Mouse (Mus musculus): ENCODE results near the gene Cd79a. TPM values are rescaled to one million over a fixed set of nuclear protein-coding genes. Genes with fewer than 3 reads are reported as not detected.
A peak's percentile ranks its signal among the peaks of the same experiment; 100 is the strongest.

Cd79a gene
- polyA plus RNA-seq, 1 experiment from 2014 or later: 0.15 TPM

DNA sequence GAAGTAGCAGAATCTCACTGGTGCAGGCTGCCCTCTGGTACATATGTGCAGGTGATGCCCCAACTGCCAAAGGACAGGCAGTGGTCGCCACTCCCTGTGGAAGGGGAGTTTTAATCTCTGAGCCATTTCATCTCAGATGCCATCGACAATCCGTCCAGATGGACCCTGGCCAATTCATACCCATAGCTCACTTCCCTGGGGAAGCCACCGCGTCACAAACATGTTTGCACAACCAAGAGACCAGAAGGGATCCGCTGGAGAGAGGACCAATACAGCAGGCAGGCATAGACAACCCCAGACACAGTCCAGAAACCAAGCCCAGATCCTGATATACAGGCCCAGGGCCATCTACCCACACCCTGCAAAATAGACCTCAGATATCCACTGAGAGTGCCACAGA lies 33.3 kb downstream of the Cd79a start:
- no peak overlapping the region for H3K27ac ChIP-seq (ENCODE audit: poor library complexity, severe bottlenecking)
- peaks cover 86% of the 10 kb centered on the region for H3K27me3 ChIP-seq (replicated peaks)
- no peaks in the 10 kb centered on the region; the same call in none of the 2 replicates for H3K4me1 ChIP-seq (replicated peaks)
- H3K9me3 ChIP-seq (replicated peaks): no peaks in the 10 kb centered on the region
- H3K4me3 ChIP-seq: no peak overlapping the region
- H3K36me3 ChIP-seq: peaks cover 22% of the 10 kb centered on the region
- no peak overlapping the region for H3K4me2 ChIP-seq
- no peak overlapping the region for H3K9ac ChIP-seq
- 55% methylated on average over 6 of the region's 6 CpGs for whole genome bisulfite sequencing
- no peak for ATAC-seq (ENCODE audit: insufficient number of reproducible peaks, low FRiP score)

- peaks cover 98% of the 10 kb centered on the region for H3K27me3 ChIP-seq (replicated peaks)
- H3K4me2 ChIP-seq: no peak overlapping the region
- no peak for ATAC-seq (ENCODE audit: insufficient number of reproducible peaks, low FRiP score)
- peaks cover 10% of the 10 kb centered on the region for H3K36me3 ChIP-seq
- no peaks in the 10 kb centered on the region for H3K9me3 ChIP-seq (replicated peaks)
- H3K9ac ChIP-seq: no peak overlapping the region
- no peaks in the 10 kb centered on the region; the same call in none of the 2 replicates for H3K4me1 ChIP-seq (replicated peaks)
- WGBS: 2% methylated on average over 15 of the region's 15 CpGs
- no peak overlapping the region for H3K4me3 ChIP-seq
- H3K27ac ChIP-seq (ENCODE audit: poor library complexity, severe bottlenecking): no peak overlapping the region
Measured at GRCm38 (mm10) chr7:24931651-24932050, 34.5 kb downstream of the Cd79a start.

DNA sequence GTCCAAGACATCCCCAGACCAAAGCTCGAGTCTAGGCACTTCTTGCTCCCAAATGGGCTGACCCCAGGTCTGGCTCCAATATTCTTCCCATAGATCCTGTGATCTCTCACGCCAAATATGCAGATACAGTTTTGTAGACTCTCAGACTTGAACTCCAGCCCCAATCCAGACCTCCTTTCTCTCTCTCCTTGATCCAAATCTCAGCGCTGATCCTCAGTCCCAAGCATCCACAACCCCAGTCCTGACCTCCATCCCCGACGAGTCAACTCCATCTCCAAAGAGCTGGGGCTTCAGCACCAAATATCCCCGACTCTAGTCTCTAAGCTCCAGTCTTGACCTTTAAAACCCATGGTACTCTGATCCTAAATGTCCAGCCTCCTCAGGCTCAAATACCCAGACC lies 46.5 kb downstream of the Cd79a start:
- Histone ChIP-seq H3K36me3 (no peaks in the 10 kb centered on the region), H3K4me3 (no peak overlapping the region), H3K27me3 (replicated peaks) (peaks cover 100% of the 10 kb centered on the region), H3K9ac (no peak overlapping the region), H3K4me2 (no peak overlapping the region), H3K4me1 (replicated peaks) (peaks cover 7% of the 10 kb centered on the region; the same call in 1 of the 2 replicates), H3K27ac (ENCODE audit: poor library complexity, severe bottlenecking) (no peak overlapping the region), H3K9me3 (replicated peaks) (no peaks in the 10 kb centered on the region)
- WGBS: 7% methylated on average over 6 of the region's 6 CpGs
- ATAC-seq (ENCODE audit: insufficient number of reproducible peaks, low FRiP score): no peak

- Histone ChIP-seq H3K4me1 (replicated peaks) (peaks cover 7% of the 10 kb centered on the region; the same call in 1 of the 2 replicates), H3K36me3 (no peaks in the 10 kb centered on the region), H3K9me3 (replicated peaks) (no peaks in the 10 kb centered on the region), H3K27ac (ENCODE audit: poor library complexity, severe bottlenecking) (no peak within 1 kb of the TSS), H3K27me3 (replicated peaks) (peaks cover 100% of the 10 kb centered on the region), H3K4me2 (peak within 1 kb of the TSS; percentile 68), H3K9ac (peak within 1 kb of the TSS; percentile 35; the same call in 1 of the 2 replicates), H3K4me3 (peak within 1 kb of the TSS; percentile 42)
- WGBS: 1% methylated on average over 49 of the region's 72 CpGs
- ATAC-seq (ENCODE audit: insufficient number of reproducible peaks, low FRiP score): no peak
Measured at GRCm38 (mm10) chr7:24944257-24944950, 47.2 kb downstream of the Cd79a start, which contains the start of gene Gm4881. TSS of gene Gm4881 (minus strand) at chr7:24944494.

DNA sequence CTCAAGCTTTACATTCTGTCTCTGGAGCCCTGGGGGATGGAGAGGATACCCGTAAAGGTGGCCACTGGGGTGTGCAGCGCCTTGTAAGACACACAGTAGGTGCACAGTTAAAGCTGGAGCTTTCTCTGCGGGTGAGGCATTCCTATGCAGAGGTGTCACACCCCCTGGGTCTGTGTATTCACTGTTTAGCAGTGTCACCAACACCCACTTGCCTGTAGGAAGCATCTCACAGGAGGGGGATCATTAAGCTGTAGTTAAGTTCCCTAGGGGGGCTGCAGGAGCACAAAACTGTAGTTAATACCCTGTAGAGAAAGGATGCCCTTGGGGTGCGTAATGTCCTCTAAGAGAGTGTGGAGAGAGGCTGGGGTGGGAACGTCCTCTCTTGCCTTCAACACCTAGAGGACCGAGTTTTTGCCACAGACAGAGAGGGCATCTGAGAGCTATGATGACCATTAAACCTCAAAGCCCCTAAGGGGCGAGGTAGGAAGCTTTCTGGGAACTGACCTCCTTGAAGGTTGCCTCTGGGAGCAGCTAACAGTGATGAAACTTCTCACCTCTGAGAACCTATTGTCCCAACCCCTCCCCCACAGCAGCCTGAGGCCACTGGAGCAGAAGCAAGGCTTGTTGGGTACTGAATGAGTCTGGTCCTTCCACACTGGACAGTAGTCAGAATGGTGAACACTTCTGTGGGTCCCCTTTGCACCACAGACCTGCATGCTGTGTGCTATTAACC lies 50.3 kb downstream of the Cd79a start:
- H3K4me2 ChIP-seq: no peak overlapping the region
- ATAC-seq (ENCODE audit: insufficient number of reproducible peaks, low FRiP score): no peak
- H3K27me3 ChIP-seq (replicated peaks): peaks cover 100% of the 10 kb centered on the region
- H3K27ac ChIP-seq (ENCODE audit: poor library complexity, severe bottlenecking): no peak overlapping the region
- peaks cover 7% of the 10 kb centered on the region; the same call in 1 of the 2 replicates for H3K4me1 ChIP-seq (replicated peaks)
- H3K36me3 ChIP-seq: no peaks in the 10 kb centered on the region
- 3% methylated on average over 7 of the region's 7 CpGs for WGBS
- no peaks in the 10 kb centered on the region for H3K9me3 ChIP-seq (replicated peaks)
- H3K4me3 ChIP-seq: no peak overlapping the region
- no peak overlapping the region for H3K9ac ChIP-seq

DNA sequence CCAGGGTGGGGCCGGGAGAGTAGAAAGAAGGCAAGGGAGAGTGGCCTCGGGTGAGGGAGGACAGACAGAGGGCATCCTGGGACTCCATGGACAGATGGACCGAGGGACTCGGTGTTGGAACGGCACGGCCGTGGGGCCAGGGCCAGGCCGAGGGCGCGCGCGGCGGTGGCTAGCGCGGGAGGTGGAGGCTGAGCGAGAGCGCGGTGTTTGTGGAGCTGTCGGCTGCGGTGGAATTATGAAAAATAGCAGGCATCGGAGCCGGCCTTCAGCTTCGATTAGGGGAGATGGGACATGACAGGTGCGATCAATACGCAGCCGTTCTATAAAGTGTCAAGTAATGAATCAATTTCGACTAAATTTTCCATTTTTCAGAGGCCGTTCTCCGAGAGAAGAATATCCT lies 51.6 kb downstream of the Cd79a start:
- whole genome bisulfite sequencing: 4% methylated on average over 29 of the region's 29 CpGs

DNA sequence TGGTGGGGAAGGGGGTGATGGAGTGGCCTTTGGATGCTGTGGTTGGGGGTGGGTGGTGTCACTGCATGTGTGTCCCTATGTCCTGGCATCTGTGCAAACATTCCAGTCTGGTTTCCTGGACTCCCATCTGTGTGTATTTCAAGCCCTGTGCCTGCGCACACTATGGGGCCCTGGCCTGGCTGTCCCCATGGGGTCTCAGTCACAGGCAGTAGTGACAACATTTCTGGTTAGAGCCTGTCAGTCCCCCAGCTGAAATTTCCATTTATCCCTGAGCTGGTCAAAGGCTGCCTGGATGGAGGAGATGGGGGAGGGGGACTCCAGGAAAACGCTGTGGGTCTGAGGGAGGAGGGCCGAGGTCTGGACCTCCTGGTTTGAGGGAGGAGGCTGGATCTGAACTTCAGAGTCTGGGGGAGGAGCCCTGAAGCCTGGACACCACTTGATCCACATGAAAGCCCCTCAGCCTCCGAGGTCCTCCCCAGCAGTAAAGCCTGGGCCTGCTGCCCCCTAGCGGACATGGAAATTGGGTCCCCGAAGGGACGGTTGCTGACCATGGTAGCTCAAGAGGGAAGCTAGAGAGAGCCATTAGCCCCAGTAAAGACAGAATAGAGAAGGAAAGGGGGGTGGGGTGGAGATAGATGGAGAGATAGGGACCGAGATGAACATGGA lies 52.9 kb downstream of the Cd79a start:
- Histone ChIP-seq H3K4me1 (replicated peaks) (peaks cover 12% of the 10 kb centered on the region), H3K4me2 (no peak overlapping the region), H3K9ac (no peak overlapping the region), H3K36me3 (no peaks in the 10 kb centered on the region), H3K27me3 (replicated peaks) (peaks cover 100% of the 10 kb centered on the region), H3K9me3 (replicated peaks) (no peaks in the 10 kb centered on the region), H3K4me3 (no peak overlapping the region), H3K27ac (ENCODE audit: poor library complexity, severe bottlenecking) (no peak overlapping the region)
- WGBS: 1% methylated on average over 8 of the region's 8 CpGs
- peak; percentile 33; the same call in 1 of the 2 replicates for ATAC-seq (ENCODE audit: insufficient number of reproducible peaks, low FRiP score)

More for the DNA sequence above, 51.6 kb downstream of the Cd79a start:
- Histone ChIP-seq H3K27ac (ENCODE audit: poor library complexity, severe bottlenecking) (no peak overlapping the region), H3K4me1 (replicated peaks) (peaks cover 7% of the 10 kb centered on the region; the same call in 1 of the 2 replicates), H3K36me3 (no peaks in the 10 kb centered on the region), H3K9me3 (replicated peaks) (no peaks in the 10 kb centered on the region), H3K27me3 (replicated peaks) (peaks cover 100% of the 10 kb centered on the region), H3K9ac (no peak overlapping the region), H3K4me2 (no peak overlapping the region), H3K4me3 (no peak overlapping the region)
- ATAC-seq (ENCODE audit: insufficient number of reproducible peaks, low FRiP score): no peak

Other genes with a start within 250 kb of the Cd79a start
- gene Tex101, start 220.7 kb upstream of the Cd79a start, polyA plus RNA-seq (2016; fragmentation: Nextera tagmentation; extraction: Ambion mirVana): not detected in 2 replicates
- not detected in 2 replicates for gene BC049730, start 188.1 kb upstream of the Cd79a start, polyA plus RNA-seq (2016; fragmentation: Nextera tagmentation; extraction: Ambion mirVana)
- gene Gm4763, start 170.5 kb upstream of the Cd79a start, polyA plus RNA-seq (2016; fragmentation: Nextera tagmentation; extraction: Ambion mirVana): not detected in 2 replicates
- 0.06 TPM in 1 of 2 replicates, not detected in the other for gene Cd177, start 137.1 kb upstream of the Cd79a start, polyA plus RNA-seq (2016; fragmentation: Nextera tagmentation; extraction: Ambion mirVana)
- gene Ceacam10, start 120.2 kb upstream of the Cd79a start, polyA plus RNA-seq (2016; fragmentation: Nextera tagmentation; extraction: Ambion mirVana): not detected in 2 replicates
- 12.6 and 13.6 TPM in 2 replicates for gene Gm9844, start 35.2 kb upstream of the Cd79a start, polyA plus RNA-seq (2016; fragmentation: Nextera tagmentation; extraction: Ambion mirVana)
- gene Lypd4, start 27.4 kb upstream of the Cd79a start, polyA plus RNA-seq (2016; fragmentation: Nextera tagmentation; extraction: Ambion mirVana): not detected in 2 replicates
- gene Dmrtc2, start 27.3 kb upstream of the Cd79a start, polyA plus RNA-seq (2016; fragmentation: Nextera tagmentation; extraction: Ambion mirVana): not detected in 2 replicates
- gene Rps19, start 13.0 kb upstream of the Cd79a start, polyA plus RNA-seq (2016; fragmentation: Nextera tagmentation; extraction: Ambion mirVana): 1,145 and 1,216 TPM in 2 replicates
- 82.7 and 83.0 TPM in 2 replicates for gene Arhgef1, start 5.5 kb downstream of the Cd79a start, polyA plus RNA-seq (2016; fragmentation: Nextera tagmentation; extraction: Ambion mirVana)
- gene Gm4881, start 47.1 kb downstream of the Cd79a start, polyA plus RNA-seq (2016; fragmentation: Nextera tagmentation; extraction: Ambion mirVana): not detected in 2 replicates
- gene Rabac1, start 75.4 kb downstream of the Cd79a start, polyA plus RNA-seq (2016; fragmentation: Nextera tagmentation; extraction: Ambion mirVana): 153 and 170 TPM in 2 replicates
- 2.9 and 3.8 TPM in 2 replicates for gene Atp1a3, start 108.6 kb downstream of the Cd79a start, polyA plus RNA-seq (2016; fragmentation: Nextera tagmentation; extraction: Ambion mirVana)
- gene Grik5, start 175.0 kb downstream of the Cd79a start, polyA plus RNA-seq (2016; fragmentation: Nextera tagmentation; extraction: Ambion mirVana): 7.7 and 7.9 TPM in 2 replicates
- gene Zfp574, start 175.2 kb downstream of the Cd79a start, polyA plus RNA-seq (2016; fragmentation: Nextera tagmentation; extraction: Ambion mirVana): 24.4 and 24.5 TPM in 2 replicates